26 mouse cellular contexts compared by ENCODE assay signal in the genomic region with DNA sequence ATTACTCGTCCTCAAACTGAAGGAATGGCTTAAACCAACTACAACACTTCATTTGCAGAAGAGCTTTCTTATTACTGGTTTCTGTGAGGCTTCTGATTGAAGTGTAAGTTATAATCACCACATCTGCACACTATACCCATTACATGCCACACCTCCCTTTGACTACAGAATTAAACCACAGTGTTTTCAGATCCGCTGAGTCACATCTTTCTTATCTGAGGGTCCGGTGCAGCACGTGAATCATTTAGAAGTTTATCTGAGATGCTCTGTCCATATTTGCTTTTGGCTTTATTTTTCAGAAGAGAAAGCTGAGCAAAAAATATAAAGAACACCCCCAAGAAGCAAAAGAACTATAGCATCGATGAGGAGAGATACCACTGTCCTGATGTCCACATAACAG.
"Had no signal": no experiment of that assay in that cellular context is flagged by ENCODE, and none has a peak within 500 bp of the region (broad histone marks: within the 10 kb centered on the region; RNA-seq: fewer than 3 reads in every experiment).

No protein-coding gene starts in this region.

- H3K27me3 ChIP-seq: embryonic facial prominence, embryonic 12.5 days; embryonic facial prominence, embryonic 13.5 days; embryonic facial prominence, embryonic 15.5 days; forebrain, embryonic 12.5 days; forebrain, embryonic 13.5 days; forebrain, embryonic 15.5 days had no signal

- H3K36me3 ChIP-seq: embryonic facial prominence, embryonic 10.5 days; embryonic facial prominence, embryonic 12.5 days; embryonic facial prominence, embryonic 13.5 days; embryonic facial prominence, embryonic 15.5 days; forebrain, embryonic 10.5 days; forebrain, embryonic 12.5 days; forebrain, embryonic 15.5 days had no signal

- H3K27ac ChIP-seq: embryonic facial prominence, embryonic 10.5 days; embryonic facial prominence, embryonic 12.5 days; embryonic facial prominence, embryonic 13.5 days; embryonic facial prominence, embryonic 15.5 days; forebrain, embryonic 10.5 days; forebrain, embryonic 12.5 days; forebrain, embryonic 13.5 days; forebrain, embryonic 15.5 days; gastrocnemius, adult 2 months; heart, adult 2 months had no signal

- H3K4me1 ChIP-seq: embryonic facial prominence, embryonic 10.5 days; embryonic facial prominence, embryonic 12.5 days; embryonic facial prominence, embryonic 13.5 days; embryonic facial prominence, embryonic 15.5 days; forebrain, embryonic 12.5 days; forebrain, embryonic 13.5 days; forebrain, embryonic 15.5 days had no signal

- H3K4me3 ChIP-seq: embryonic facial prominence, embryonic 10.5 days; embryonic facial prominence, embryonic 12.5 days; embryonic facial prominence, embryonic 13.5 days; embryonic facial prominence, embryonic 15.5 days; erythroblast, embryonic 14.5 days; forebrain, embryonic 10.5 days; forebrain, embryonic 12.5 days; forebrain, embryonic 13.5 days; forebrain, embryonic 15.5 days; gastrocnemius, adult 2 months; heart, adult 2 months had no signal

- H3K9ac ChIP-seq: embryonic facial prominence, embryonic 12.5 days; embryonic facial prominence, embryonic 13.5 days; embryonic facial prominence, embryonic 15.5 days; forebrain, embryonic 12.5 days; forebrain, embryonic 13.5 days; forebrain, embryonic 15.5 days; forebrain, postnatal 0 days had no signal

- DNase-seq: cerebellum, adult 9-11 months; cerebellum, postnatal 10 days; cerebellum, postnatal 14 days; cerebellum, postnatal 25 days; cerebellum, postnatal 36 days; embryo, embryonic 11 days; forebrain, postnatal 0 days; gastrocnemius, adult 2 months; gastrocnemius, postnatal 10 days; gastrocnemius, postnatal 14 days; gastrocnemius, postnatal 25 days; gastrocnemius, postnatal 36 days; heart, adult 11 months; heart, adult 18-20 months; heart, adult 2 months had no signal

- ATAC-seq: forebrain, embryonic 13.5 days; forebrain, embryonic 14.5 days; forebrain, embryonic 15.5 days; forebrain, embryonic 16.5 days; forebrain, postnatal 0 days had no signal

- H3K4me2 ChIP-seq: embryonic facial prominence, embryonic 12.5 days; embryonic facial prominence, embryonic 13.5 days; embryonic facial prominence, embryonic 15.5 days; forebrain, embryonic 12.5 days; forebrain, embryonic 13.5 days; forebrain, embryonic 15.5 days had no signal

- H3K9me3 ChIP-seq: embryonic facial prominence, embryonic 10.5 days; embryonic facial prominence, embryonic 12.5 days; embryonic facial prominence, embryonic 13.5 days; embryonic facial prominence, embryonic 15.5 days; forebrain, embryonic 10.5 days; forebrain, embryonic 12.5 days; forebrain, embryonic 13.5 days; forebrain, embryonic 15.5 days had no signal
